Mouse (Mus musculus): ENCODE data around the gene Erfe.

GRCm38 (mm10) chr1:91380453-91381090, 14.3 kb downstream of the Erfe start:
- TF ChIP-seq POLR2A (IDR thresholded peaks at IDR 0.05; ENCODE audit: borderline replicate concordance, low read depth, low read length) (no peak), CTCF (IDR thresholded peaks at IDR 0.05; ENCODE audit: low read depth, low read length) (no peak)
